Mouse (Mus musculus) liver, embryonic 14.5 days (tissue): ENCODE measurements around the gene Bcl3.

Experiments
- CTCF ChIP-seq: IDR thresholded peaks from 2 replicates; pipeline ENCODE4 v1.5.1; 2016; ENCODE audit warnings: antibody characterized with exemption, low read depth, control low read depth
- EP300 ChIP-seq: IDR thresholded peaks from 2 replicates; pipeline ENCODE4 v1.6.1; 2016; ENCODE audit warnings: antibody characterized with exemption, low read depth

- TF ChIP-seq CTCF (no peak), EP300 (no peak)
Observed at GRCm38 (mm10) chr7:19831837-19832236, 9.3 kb upstream of the Bcl3 start.
